Mouse (Mus musculus) retina, postnatal 1 day (tissue): Measurements from ENCODE around the gene Zfp593.
A peak's percentile ranks its signal among the peaks of the same experiment; 100 is the strongest.

Experiments used
- DNase-seq: peaks from one replicate; pipeline ENCODE4 v3.0.0-alpha.2; 2012

The Zfp593 gene

GRCm38 (mm10) chr4:134256407-134257197 lies 11.2 kb upstream of the Zfp593 start:
- peak; percentile 47 for DNase-seq

GRCm38 (mm10) chr4:134255854-134256253 lies 10.5 kb upstream of the Zfp593 start:
- DNase-seq: peak; percentile 24

- no peak for DNase-seq
Measured at GRCm38 (mm10) chr4:134254835-134255234, 9.4 kb upstream of the Zfp593 start.

GRCm38 (mm10) chr4:134253722-134254324 lies 8.4 kb upstream of the Zfp593 start, which contains the start of gene Grrp1:
Gene Grrp1 (minus strand): TSS chr4:134254106.
- peak; percentile 64 for DNase-seq

GRCm38 (mm10) chr4:134252911-134253721 lies 7.7 kb upstream of the Zfp593 start:
- DNase-seq: no peak

GRCm38 (mm10) chr4:134252131-134252910 lies 6.9 kb upstream of the Zfp593 start:
- DNase-seq: peak; percentile 44

- DNase-seq: peak; percentile 74
Measured at GRCm38 (mm10) chr4:134251241-134252130, 6.1 kb upstream of the Zfp593 start.

- no peak for DNase-seq
Measured at GRCm38 (mm10) chr4:134250930-134251240, 5.5 kb upstream of the Zfp593 start.

GRCm38 (mm10) chr4:134250116-134250929 lies 4.9 kb upstream of the Zfp593 start:
- DNase-seq: peak; percentile 27

- peak; percentile 86 for DNase-seq
Measured at GRCm38 (mm10) chr4:134249651-134250050, 4.3 kb upstream of the Zfp593 start.

GRCm38 (mm10) chr4:134246719-134247258 lies 1.4 kb upstream of the Zfp593 start, which contains the start of gene Gm30191:
Gene Gm30191 (plus strand): TSS chr4:134246935.
- no peak for DNase-seq

- DNase-seq: peak; percentile 36
Measured at GRCm38 (mm10) chr4:134246256-134246655, 864 bp upstream of the Zfp593 start.

GRCm38 (mm10) chr4:134243516-134244250 lies 1.7 kb downstream of the Zfp593 start, which contains the start of gene E130218I03Rik:
Gene E130218I03Rik (plus strand): TSS chr4:134243662.
- DNase-seq: peak; percentile 97

- peak; percentile 86 for DNase-seq
Measured at GRCm38 (mm10) chr4:134238686-134239085, 6.7 kb downstream of the Zfp593 start.

GRCm38 (mm10) chr4:134238279-134238651 lies 7.1 kb downstream of the Zfp593 start, which contains the start of gene Cnksr1:
Gene Cnksr1 (minus strand): TSS chr4:134238399.
- DNase-seq: peak; percentile 71

GRCm38 (mm10) chr4:134237582-134238278 lies 7.7 kb downstream of the Zfp593 start:
- no peak for DNase-seq

- DNase-seq: no peak
Measured at GRCm38 (mm10) chr4:134234876-134235275, 10.5 kb downstream of the Zfp593 start.

GRCm38 (mm10) chr4:134230431-134230830 lies 15.0 kb downstream of the Zfp593 start:
- DNase-seq: no peak

- peak; percentile 44 for DNase-seq
Measured at GRCm38 (mm10) chr4:134227194-134227593, 18.2 kb downstream of the Zfp593 start, which contains the start of gene Catsper4. Gene Catsper4 (minus strand): TSS chr4:134227383.
